Mouse (Mus musculus) CH12.LX (cell line): ENCODE measurements at regions not wholly inside any gene's neighbourhood (a gene's known extent, or its start where the extent isn't known, plus 50 kb on each side); places are given as distances from the start of the nearest gene placed in this dataset.

Experiments used
- DNase-seq: peaks from one replicate; pipeline ENCODE4 v3.0.0-alpha.2; 2013; ENCODE audit errors: extremely low read depth
- H3K27ac ChIP-seq: 2 replicates; pipeline ENCODE4 v1.5.1; 2012; ENCODE audit warnings: low read depth, mild to moderate bottlenecking, control low read depth, moderate library complexity; ENCODE audit not compliant: insufficient read depth
- H3K27me3 ChIP-seq: replicated peaks from 2 replicates; pipeline ENCODE3; 2012; ENCODE audit warnings: inconsistent platforms
- H3K36me3 ChIP-seq, 2 experiments: replicated peaks in 1 of 2; 2 replicates each; pipeline versions ENCODE3 to v1.6.1; 2012; ENCODE audit warnings: inconsistent platforms in 1 of 2, low read length in 1 of 2, mild to moderate bottlenecking in 1 of 2, mixed read lengths in 1 of 2, moderate library complexity in 1 of 2; ENCODE audit not compliant: control insufficient read depth in 1 of 2, insufficient read depth in 1 of 2
- H3K4me1 ChIP-seq, 2 experiments: 2 replicates each; pipeline ENCODE4 v1.6.1; 2012; ENCODE audit warnings: inconsistent platforms in 1 of 2, moderate library complexity in 1 of 2; ENCODE audit not compliant: insufficient read depth in 2 of 2, control insufficient read depth in 1 of 2
- H3K4me2 ChIP-seq: 2 replicates; pipeline ENCODE4 v1.6.1; 2012; ENCODE audit warnings: low read depth, mild to moderate bottlenecking, control low read depth; ENCODE audit not compliant: poor library complexity, insufficient read depth, severe bottlenecking
- H3K4me3 ChIP-seq, 3 experiments: fragments of 150-350 bp in 1 of 3; sonication (generic) in 1 of 3; replicated peaks in 1 of 3; 2 replicates each; pipeline versions ENCODE3 to v1.5.1; 2011 to 2012; ENCODE audit warnings: low read depth in 2 of 3, low read length in 2 of 3, mild to moderate bottlenecking in 2 of 3, moderate library complexity in 2 of 3, control low read depth in 1 of 3, improper control_type of control experiment in 1 of 3, inconsistent platforms in 1 of 3, mixed read lengths in 1 of 3; ENCODE audit not compliant: poor library complexity in 1 of 3
- H3K79me2 ChIP-seq: replicated peaks from 2 replicates; pipeline ENCODE4 v1.6.1; 2012; ENCODE audit warnings: mild to moderate bottlenecking, moderate library complexity; ENCODE audit not compliant: control insufficient read depth, poor library complexity, insufficient read depth, severe bottlenecking; ENCODE audit errors: extremely low read depth
- H3K9ac ChIP-seq: 2 replicates; pipeline ENCODE4 v1.6.1; 2012; ENCODE audit warnings: low read depth, mild to moderate bottlenecking, control low read depth, moderate library complexity; ENCODE audit not compliant: insufficient read depth
- H3K9me3 ChIP-seq: replicated peaks from 2 replicates; pipeline ENCODE3; 2012; ENCODE audit warnings: low read length, inconsistent platforms, mixed read lengths
- BHLHE40 ChIP-seq: IDR thresholded peaks from 2 replicates; pipeline ENCODE4 v1.6.1; 2011; ENCODE audit warnings: mild to moderate bottlenecking, low read depth, low read length, improper control_type of control experiment
- CHD2 ChIP-seq: IDR thresholded peaks from 2 replicates; pipeline ENCODE4 v1.6.1; 2011; ENCODE audit warnings: low read length, improper control_type of control experiment
- EP300 ChIP-seq: IDR thresholded peaks from 2 replicates; pipeline ENCODE4 v1.6.1; 2011; ENCODE audit warnings: low read length, improper control_type of control experiment
- GABPA ChIP-seq: IDR thresholded peaks from 2 replicates; pipeline ENCODE4 v1.6.1; 2012; ENCODE audit warnings: low read depth, low read length, improper control_type of control experiment, inconsistent platforms; ENCODE audit not compliant: insufficient replicate concordance
- MAFK ChIP-seq: IDR thresholded peaks from 2 replicates; pipeline ENCODE4 v1.6.1; 2011; ENCODE audit warnings: low read length, improper control_type of control experiment; ENCODE audit not compliant: insufficient replicate concordance
- MAX ChIP-seq: IDR thresholded peaks from 2 replicates; pipeline ENCODE4 v1.6.1; 2011; ENCODE audit warnings: low read length, improper control_type of control experiment
- MEF2A ChIP-seq: IDR thresholded peaks from 2 replicates; pipeline ENCODE4 v1.6.1; 2014; ENCODE audit warnings: low read depth, mild to moderate bottlenecking, inconsistent platforms, low read length, improper control_type of control experiment, borderline replicate concordance
- MYC ChIP-seq: IDR thresholded peaks from 2 replicates; pipeline ENCODE4 v1.6.1; 2011; ENCODE audit warnings: low read depth, mild to moderate bottlenecking, improper control_type of control experiment, low read length
- NELFE ChIP-seq: IDR thresholded peaks from 2 replicates; pipeline ENCODE4 v1.6.1; 2011; ENCODE audit warnings: low read depth, low read length, improper control_type of control experiment
- POLR2A ChIP-seq: IDR thresholded peaks from 2 replicates; pipeline ENCODE4 v1.6.1; 2011; ENCODE audit warnings: low read depth, mild to moderate bottlenecking, improper control_type of control experiment, low read length
- RAD21 ChIP-seq: IDR thresholded peaks from 2 replicates; pipeline ENCODE4 v1.6.1; 2011; ENCODE audit warnings: low read depth, mild to moderate bottlenecking, low read length, improper control_type of control experiment, moderate library complexity
- RCOR1 ChIP-seq: conservative IDR thresholded peaks from 2 replicates; pipeline ENCODE4 v1.6.1; 2012; ENCODE audit warnings: low read depth, mild to moderate bottlenecking, inconsistent platforms, low read length, improper control_type of control experiment
- TBP ChIP-seq: conservative IDR thresholded peaks from 2 replicates; pipeline ENCODE4 v1.6.1; 2011; ENCODE audit warnings: low read depth, low read length, improper control_type of control experiment
- USF2 ChIP-seq: conservative IDR thresholded peaks from 2 replicates; pipeline ENCODE4 v1.6.1; 2011; ENCODE audit warnings: low read depth, low read length, improper control_type of control experiment
- ZC3H11A ChIP-seq: IDR thresholded peaks from 2 replicates; pipeline ENCODE4 v1.6.1; 2012; ENCODE audit warnings: low read depth, mild to moderate bottlenecking, inconsistent platforms, low read length, improper control_type of control experiment
- ZKSCAN1 ChIP-seq: IDR thresholded peaks from 2 replicates; pipeline ENCODE4 v1.6.1; 2012; ENCODE audit warnings: low read depth, inconsistent platforms, low read length, improper control_type of control experiment, borderline replicate concordance
- dilution Hi-C: fragments of 300-500 bp; cut with MboI; formaldehyde crosslinking; loops from 2 replicates; pipeline ENCODE4 v1.14.3; 2020; ENCODE audit warnings: low sequenced_read_pairs; ENCODE audit not compliant: extremely low pct_unique_long_range_greater_than_20kb, extremely low pct_ligation_motif_present
- in situ Hi-C: fragments of 300-500 bp; cut with MboI; formaldehyde crosslinking; loops from 3 replicates; pipeline ENCODE4 v1.14.3; 2019; ENCODE audit warnings: low sequenced_read_pairs, low pct_ligation_motif_present, low pct_unique_long_range_greater_than_20kb, mixed read lengths

DNA sequence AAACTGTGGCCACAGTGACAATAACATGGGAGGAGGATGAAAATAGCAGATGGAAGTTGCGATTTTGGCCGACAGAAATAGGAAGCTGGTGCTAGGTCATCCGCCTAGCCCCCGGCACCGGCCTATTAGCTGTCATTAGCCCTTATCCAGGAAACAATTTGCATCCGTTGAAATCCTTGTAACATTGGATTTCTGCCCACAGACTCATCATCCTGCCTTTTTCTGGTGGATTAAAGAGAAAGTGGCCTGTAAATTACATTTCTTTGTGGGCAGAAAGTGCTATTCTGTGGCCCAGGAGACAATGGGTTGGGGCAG, 261.1 kb upstream of the Gm10131 start:
- Histone ChIP-seq H3K4me2 (no peak overlapping the region), H3K79me2 (no peaks in the 10 kb centered on the region), H3K9ac (no peak overlapping the region), H3K36me3 (no peaks in the 10 kb centered on the region), H3K27me3 (no peaks in the 10 kb centered on the region), H3K27ac (no peak overlapping the region), H3K4me3 (no peak overlapping the region), H3K9me3 (no peaks in the 10 kb centered on the region)
- in situ Hi-C loops (no loop called here), dilution Hi-C loops (no loop called here)
- no peak for DNase-seq
- no peak for TF ChIP-seq CHD2
- TF ChIP-seq ZC3H11A = no peak
- TF ChIP-seq GABPA = no peak
- TF ChIP-seq MEF2A = no peak
- TF ChIP-seq, all 38 proteins: peak for 0
- no peaks in the 10 kb centered on the region for H3K4me1 ChIP-seq

DNA sequence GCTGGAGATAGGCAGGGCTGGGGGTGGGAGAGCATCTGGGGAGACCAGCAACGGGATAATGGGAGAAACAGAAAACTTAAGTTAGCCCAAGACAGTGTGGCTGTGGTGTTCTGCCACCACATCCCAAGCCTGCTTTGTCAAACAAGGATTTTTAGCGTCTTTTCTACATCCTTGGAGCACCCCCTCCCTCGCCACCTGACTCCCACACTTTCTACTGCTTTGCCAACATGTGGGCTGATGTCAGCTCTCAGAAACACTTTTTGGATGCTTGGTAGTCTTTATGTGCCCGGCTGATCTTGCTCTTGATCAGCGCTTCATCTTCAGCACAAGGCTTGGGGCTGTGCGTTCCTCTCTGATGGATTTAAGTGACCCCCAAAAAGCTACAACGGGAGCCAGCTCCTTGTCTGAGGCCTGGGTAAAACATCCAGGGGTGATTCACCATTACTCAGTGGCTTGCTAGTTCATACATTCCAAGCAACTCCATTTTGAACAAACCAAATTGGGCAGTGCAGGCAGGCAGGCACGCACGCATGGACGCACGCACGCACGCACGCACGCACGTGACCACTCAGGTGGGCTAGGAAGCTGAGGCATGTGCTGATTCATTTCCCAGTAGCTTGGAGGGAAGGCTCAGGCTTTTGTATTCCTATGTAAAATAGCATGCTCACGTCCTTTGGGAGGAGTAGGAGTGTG, 260.6 kb upstream of the Gm10131 start:
- H3K27me3 ChIP-seq = no peaks in the 10 kb centered on the region
- H3K27ac ChIP-seq = no peak overlapping the region
- H3K4me2 ChIP-seq = no peak overlapping the region
- in situ Hi-C loops = no loop called here
- no peak overlapping the region for H3K9ac ChIP-seq
- peak; percentile 60 for TF ChIP-seq BHLHE40
- TF ChIP-seq MAFK = no peak
- TF ChIP-seq, all 38 proteins: peak for 1
- H3K4me1 ChIP-seq = no peaks in the 10 kb centered on the region
- no peaks in the 10 kb centered on the region for H3K36me3 ChIP-seq
- dilution Hi-C loops = no loop called here
- H3K9me3 ChIP-seq = no peaks in the 10 kb centered on the region
- no peak for DNase-seq
- no peaks in the 10 kb centered on the region for H3K79me2 ChIP-seq
- no peak overlapping the region for H3K4me3 ChIP-seq

DNA sequence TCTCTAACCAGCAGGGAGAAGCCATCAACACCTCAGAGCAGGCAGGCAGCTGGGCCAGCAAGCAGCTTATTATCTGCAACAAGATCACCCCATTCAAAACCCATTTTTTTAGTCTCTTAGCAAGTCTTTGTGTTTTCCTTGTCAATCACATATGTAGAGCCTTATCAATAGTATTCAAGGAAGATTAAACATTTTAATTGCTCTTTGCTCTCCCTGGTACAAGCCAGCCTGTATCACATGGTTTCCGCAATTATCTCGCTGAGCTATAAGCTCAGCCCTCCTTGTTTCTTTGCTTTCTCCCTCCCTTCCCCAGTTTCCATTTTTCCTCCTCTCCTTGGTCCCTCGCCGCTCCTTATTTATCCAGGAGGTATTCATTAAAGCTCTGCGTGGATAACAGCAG, 259.9 kb upstream of the Gm10131 start:
- H3K79me2 ChIP-seq = no peaks in the 10 kb centered on the region
- DNase-seq = no peak
- no peak overlapping the region for H3K4me2 ChIP-seq
- no peaks in the 10 kb centered on the region for H3K27me3 ChIP-seq
- H3K4me1 ChIP-seq = no peaks in the 10 kb centered on the region
- in situ Hi-C loops = no loop called here
- TF ChIP-seq CHD2 (no peak), MYC (no peak), TBP (no peak), GABPA (no peak), NELFE (no peak), USF2 (no peak), RCOR1 (no peak), MAFK (no peak), ZKSCAN1 (no peak), EP300 (no peak), POLR2A (no peak), MAX (no peak), RAD21 (no peak)
- no peak overlapping the region for H3K4me3 ChIP-seq
- H3K9me3 ChIP-seq = no peaks in the 10 kb centered on the region
- dilution Hi-C loops = no loop called here
- no peak overlapping the region for H3K9ac ChIP-seq
- H3K36me3 ChIP-seq = no peaks in the 10 kb centered on the region
- no peak overlapping the region for H3K27ac ChIP-seq
